Mouse (Mus musculus): ENCODE results near the gene Myo5a. TPM values are rescaled to one million over a fixed set of nuclear protein-coding genes. Genes with fewer than 3 reads are reported as not detected.
A peak's percentile ranks its signal among the peaks of the same experiment; 100 is the strongest.

Gene Myo5a
- 22.8 and 24.5 TPM in 2 replicates for polyA plus RNA-seq (2016; fragmentation: Nextera tagmentation; extraction: Ambion mirVana)

- no peaks in the 10 kb centered on the region for H3K9me3 ChIP-seq
- peak within 1 kb of the TSS; percentile 99 for H3K27ac ChIP-seq
- DNase-seq (ENCODE audit: extremely low spot score, low spot score) = no peak
- 21% methylated on average over 23 of the region's 23 CpGs for WGBS
- H3K27me3 ChIP-seq (ENCODE audit: poor library complexity, severe bottlenecking) = peaks cover 7% of the 10 kb centered on the region; the same call in 1 of the 2 replicates
- H3K4me3 ChIP-seq = peak within 1 kb of the TSS; percentile 89
- H3K36me3 ChIP-seq (replicated peaks) = no peaks in the 10 kb centered on the region
- peaks cover 30% of the 10 kb centered on the region for H3K4me1 ChIP-seq
Measured at GRCm38 (mm10) chr9:75070457-75071028, at the start of gene Myo5a. Myo5a (plus strand) TSS chr9:75071015.

GRCm38 (mm10) chr9:75022546-75022945 is 48.3 kb upstream of the Myo5a start:
- Histone ChIP-seq H3K27ac (no peak overlapping the region), H3K9me3 (no peaks in the 10 kb centered on the region), H3K4me3 (no peak overlapping the region), H3K36me3 (replicated peaks) (peaks cover 17% of the 10 kb centered on the region), H3K4me1 (no peaks in the 10 kb centered on the region), H3K27me3 (ENCODE audit: poor library complexity, severe bottlenecking) (no peaks in the 10 kb centered on the region)
- no peak for DNase-seq (ENCODE audit: extremely low spot score, low spot score)
- 90% methylated on average over 7 of the region's 7 CpGs for WGBS

- Histone ChIP-seq H3K9me3 (no peaks in the 10 kb centered on the region), H3K4me1 (no peaks in the 10 kb centered on the region), H3K4me3 (no peak overlapping the region), H3K36me3 (replicated peaks) (peaks cover 15% of the 10 kb centered on the region), H3K27me3 (ENCODE audit: poor library complexity, severe bottlenecking) (no peaks in the 10 kb centered on the region), H3K27ac (no peak overlapping the region)
- DNase-seq (ENCODE audit: extremely low spot score, low spot score) = no peak
- 87% methylated on average over 5 of the region's 5 CpGs for WGBS
Measured at GRCm38 (mm10) chr9:75023150-75023894, 47.5 kb upstream of the Myo5a start.

- Histone ChIP-seq H3K9me3 (no peaks in the 10 kb centered on the region), H3K4me3 (no peak overlapping the region), H3K27me3 (ENCODE audit: poor library complexity, severe bottlenecking) (no peaks in the 10 kb centered on the region), H3K36me3 (replicated peaks) (peaks cover 10% of the 10 kb centered on the region), H3K27ac (no peak overlapping the region), H3K4me1 (no peaks in the 10 kb centered on the region)
- 69% methylated on average over 7 of the region's 7 CpGs for WGBS
- DNase-seq (ENCODE audit: extremely low spot score, low spot score) = no peak
Measured at GRCm38 (mm10) chr9:75024089-75024488, 46.7 kb upstream of the Myo5a start.

- Histone ChIP-seq H3K4me1 (no peaks in the 10 kb centered on the region), H3K27ac (no peak overlapping the region), H3K36me3 (replicated peaks) (peaks cover 5% of the 10 kb centered on the region), H3K4me3 (no peak overlapping the region), H3K9me3 (no peaks in the 10 kb centered on the region), H3K27me3 (ENCODE audit: poor library complexity, severe bottlenecking) (no peaks in the 10 kb centered on the region)
- DNase-seq (ENCODE audit: extremely low spot score, low spot score) = no peak
- WGBS = 73% methylated on average over 6 of the region's 6 CpGs
Measured at GRCm38 (mm10) chr9:75025689-75026088, 45.1 kb upstream of the Myo5a start.

GRCm38 (mm10) chr9:75032408-75032807 is 38.4 kb upstream of the Myo5a start:
- no peaks in the 10 kb centered on the region for H3K27me3 ChIP-seq (ENCODE audit: poor library complexity, severe bottlenecking)
- WGBS = 91% methylated on average over 1 of the region's 1 CpGs
- no peak overlapping the region for H3K4me3 ChIP-seq

GRCm38 (mm10) chr9:75033141-75033540 is 37.7 kb upstream of the Myo5a start:
- peaks cover 4% of the 10 kb centered on the region for H3K4me1 ChIP-seq
- H3K36me3 ChIP-seq (replicated peaks) = no peaks in the 10 kb centered on the region
- no peaks in the 10 kb centered on the region for H3K27me3 ChIP-seq (ENCODE audit: poor library complexity, severe bottlenecking)
- H3K4me3 ChIP-seq = no peak overlapping the region
- DNase-seq (ENCODE audit: extremely low spot score, low spot score) = no peak
- no peak overlapping the region for H3K27ac ChIP-seq
- 65% methylated on average over 7 of the region's 7 CpGs for WGBS
- H3K9me3 ChIP-seq = no peaks in the 10 kb centered on the region

More at GRCm38 (mm10) chr9:75032408-75032807, 38.4 kb upstream of the Myo5a start:
- peaks cover 3% of the 10 kb centered on the region for H3K4me1 ChIP-seq
- H3K9me3 ChIP-seq = no peaks in the 10 kb centered on the region
- H3K27ac ChIP-seq = no peak overlapping the region
- no peaks in the 10 kb centered on the region for H3K36me3 ChIP-seq (replicated peaks)
- DNase-seq (ENCODE audit: extremely low spot score, low spot score) = no peak

- no peaks in the 10 kb centered on the region for H3K9me3 ChIP-seq
- no peaks in the 10 kb centered on the region for H3K36me3 ChIP-seq (replicated peaks)
- no peaks in the 10 kb centered on the region for H3K27me3 ChIP-seq (ENCODE audit: poor library complexity, severe bottlenecking)
- H3K4me3 ChIP-seq = no peak overlapping the region
- H3K27ac ChIP-seq = no peak overlapping the region
- no peak for DNase-seq (ENCODE audit: extremely low spot score, low spot score)
- WGBS = 65% methylated on average over 1 of the region's 1 CpGs
- H3K4me1 ChIP-seq = peaks cover 18% of the 10 kb centered on the region
Measured at GRCm38 (mm10) chr9:75034691-75035090, 36.1 kb upstream of the Myo5a start.

GRCm38 (mm10) chr9:75035944-75036343 is 34.9 kb upstream of the Myo5a start:
- Histone ChIP-seq H3K9me3 (no peaks in the 10 kb centered on the region), H3K4me1 (peaks cover 20% of the 10 kb centered on the region), H3K27ac (no peak overlapping the region), H3K4me3 (no peak overlapping the region), H3K36me3 (replicated peaks) (peaks cover 8% of the 10 kb centered on the region; the same call in 1 of the 2 replicates), H3K27me3 (ENCODE audit: poor library complexity, severe bottlenecking) (no peaks in the 10 kb centered on the region)
- 83% methylated on average over 4 of the region's 4 CpGs for WGBS
- DNase-seq (ENCODE audit: extremely low spot score, low spot score) = no peak

- peak within 1 kb of the TSS; percentile 100 for H3K4me3 ChIP-seq
- peak; percentile 86 for DNase-seq (ENCODE audit: extremely low spot score, low spot score)
- peak within 1 kb of the TSS; percentile 95 for H3K27ac ChIP-seq
- H3K9me3 ChIP-seq = no peaks in the 10 kb centered on the region
- peaks cover 18% of the 10 kb centered on the region for H3K36me3 ChIP-seq (replicated peaks)
- H3K27me3 ChIP-seq (ENCODE audit: poor library complexity, severe bottlenecking) = no peaks in the 10 kb centered on the region
- peaks cover 20% of the 10 kb centered on the region for H3K4me1 ChIP-seq
- under 1% methylated on average over 72 of the region's 73 CpGs for WGBS
Measured at GRCm38 (mm10) chr9:75037451-75038356, 33.1 kb upstream of the Myo5a start, which contains the start of gene Arpp19. Arpp19 (plus strand) TSS chr9:75037614.

GRCm38 (mm10) chr9:75038357-75038688 is 32.5 kb upstream of the Myo5a start:
- no peaks in the 10 kb centered on the region for H3K9me3 ChIP-seq
- 2% methylated on average over 10 of the region's 10 CpGs for WGBS
- H3K27ac ChIP-seq = peak overlapping the region; percentile 95
- no peaks in the 10 kb centered on the region for H3K27me3 ChIP-seq (ENCODE audit: poor library complexity, severe bottlenecking)
- DNase-seq (ENCODE audit: extremely low spot score, low spot score) = no peak
- peaks cover 24% of the 10 kb centered on the region for H3K36me3 ChIP-seq (replicated peaks)
- H3K4me3 ChIP-seq = peak overlapping the region; percentile 100
- peaks cover 20% of the 10 kb centered on the region for H3K4me1 ChIP-seq

GRCm38 (mm10) chr9:75040566-75040965 is 30.2 kb upstream of the Myo5a start:
- Histone ChIP-seq H3K4me1 (peaks cover 20% of the 10 kb centered on the region), H3K27me3 (ENCODE audit: poor library complexity, severe bottlenecking) (no peaks in the 10 kb centered on the region), H3K4me3 (no peak overlapping the region), H3K9me3 (no peaks in the 10 kb centered on the region), H3K36me3 (replicated peaks) (peaks cover 41% of the 10 kb centered on the region), H3K27ac (no peak overlapping the region)
- no peak for DNase-seq (ENCODE audit: extremely low spot score, low spot score)
- WGBS = 97% methylated on average over 2 of the region's 2 CpGs

All from forebrain, embryonic 10.5 days (tissue).